Mouse (Mus musculus): ENCODE measurements around the gene Kcnip4. TPM values are rescaled to one million over a fixed set of nuclear protein-coding genes. Genes with fewer than 3 reads are reported as not detected.

The Kcnip4 gene
- polyA plus RNA-seq, 1 experiment from 2014 or later = 0.40 TPM

DNA sequence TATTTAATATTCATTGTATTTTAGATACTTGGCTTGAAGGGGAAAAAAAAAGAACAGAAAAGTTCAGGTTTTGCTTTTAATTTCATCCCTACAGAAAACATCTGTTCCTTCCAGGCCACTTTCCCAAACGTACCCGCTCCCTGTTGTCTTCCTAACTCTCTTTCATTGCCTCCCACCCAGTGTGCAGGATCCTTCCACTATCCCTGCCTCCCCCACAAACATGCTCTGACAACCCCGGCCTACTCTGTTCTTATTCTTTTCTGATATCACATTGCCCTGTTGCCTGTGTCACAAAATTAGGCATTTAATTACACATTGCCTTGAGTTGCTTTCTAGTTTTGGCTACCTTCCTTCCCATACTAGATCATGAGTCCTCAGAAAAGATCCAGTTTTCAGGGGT, 837.6 kb downstream of the Kcnip4 start:
- in situ Hi-C loops (cut with MboI; ENCODE audit: low pct_unique_long_range_greater_than_20kb) = no loop called here
- DNase-seq (ENCODE audit: low read depth, low spot score) (no peak), ATAC-seq (no peak)
- H3K27me3 ChIP-seq = peaks cover 2% of the 10 kb centered on the region
- CTCF ChIA-PET = no interaction called here
- POLR2A ChIA-PET = no interaction called here
- TF ChIP-seq CTCF (IDR thresholded peaks at IDR 0.05) = no peak

DNA sequence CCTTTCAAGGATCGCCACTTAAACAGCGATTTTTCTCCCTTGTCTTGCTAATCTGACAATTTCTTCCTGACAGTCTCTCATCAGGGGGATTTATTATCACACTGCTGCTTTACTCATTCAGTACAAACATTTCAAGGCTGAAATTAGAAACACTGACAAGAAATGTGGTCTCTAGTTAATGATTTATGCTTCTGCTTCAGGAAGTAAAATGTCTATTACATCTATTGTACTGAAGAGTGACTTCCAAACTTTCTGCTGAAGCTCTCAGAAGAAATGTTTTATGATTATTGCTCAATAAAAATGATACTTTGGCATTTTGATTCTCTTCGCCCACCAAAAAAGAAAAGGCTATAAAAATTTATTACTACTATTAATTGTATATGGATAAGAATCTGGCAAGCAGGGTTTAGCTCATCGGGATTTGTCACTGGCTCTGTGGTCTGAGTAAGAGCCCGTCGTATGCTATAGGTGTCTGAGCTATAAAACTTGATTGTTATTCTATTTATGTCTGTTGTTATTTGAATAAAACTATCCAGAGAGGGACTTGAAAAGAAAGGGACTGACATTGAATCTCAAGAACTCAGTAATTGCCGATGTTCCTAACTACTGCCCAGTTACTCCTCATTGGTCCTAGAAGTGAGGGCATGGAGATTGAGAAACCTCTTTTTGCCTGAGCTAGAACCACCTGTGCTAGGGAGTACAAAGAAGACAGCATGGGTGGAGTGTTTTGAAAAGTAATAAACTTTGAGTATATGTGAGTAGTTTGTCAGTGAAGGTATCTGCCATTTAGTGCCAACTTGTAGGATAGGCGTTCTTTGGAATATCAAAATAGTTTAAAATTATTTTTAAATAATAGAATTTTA, 844.7 kb downstream of the Kcnip4 start:
- H3K27me3 ChIP-seq = no peaks in the 10 kb centered on the region
- ATAC-seq = no peak
- TF ChIP-seq CTCF (IDR thresholded peaks at IDR 0.05) = no peak
- no peak for DNase-seq (ENCODE audit: low read depth, low spot score)
- CTCF ChIA-PET = no interaction called here
- POLR2A ChIA-PET = no interaction called here
- in situ Hi-C loops (cut with MboI; ENCODE audit: low pct_unique_long_range_greater_than_20kb) = no loop called here

DNA sequence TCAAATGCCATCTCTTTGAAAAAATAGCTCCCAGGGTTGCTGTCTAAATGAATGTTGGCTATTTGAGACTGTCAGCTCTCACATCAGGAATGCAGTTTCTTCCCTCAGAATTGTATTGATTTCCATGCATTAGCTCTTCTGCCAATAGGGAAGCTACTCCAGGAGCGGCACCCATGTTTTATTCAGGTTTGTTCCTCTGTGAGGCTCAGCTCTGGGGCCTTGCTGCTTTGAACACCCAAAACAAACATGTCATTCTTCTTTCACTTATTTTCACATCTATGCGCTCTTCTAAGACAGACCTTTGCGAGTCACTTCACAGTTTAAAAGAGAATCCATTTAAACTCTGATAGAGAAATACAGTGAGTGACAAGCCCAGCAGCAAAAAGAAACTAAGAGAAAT, 862.2 kb downstream of the Kcnip4 start:
- no peak for DNase-seq (ENCODE audit: low read depth, low spot score)
- ChIA-PET CTCF (no interaction called here), POLR2A (interaction anchor here (0.6 kb wide), 1 partner anchor 128 kb away, joined by 3 read pairs; no protein-coding TSS in a partner anchor)
- TF ChIP-seq CTCF (IDR thresholded peaks at IDR 0.05) = no peak
- in situ Hi-C loops (cut with MboI; ENCODE audit: low pct_unique_long_range_greater_than_20kb) = no loop called here
- no peaks in the 10 kb centered on the region for H3K27me3 ChIP-seq
- no peak for ATAC-seq

DNA sequence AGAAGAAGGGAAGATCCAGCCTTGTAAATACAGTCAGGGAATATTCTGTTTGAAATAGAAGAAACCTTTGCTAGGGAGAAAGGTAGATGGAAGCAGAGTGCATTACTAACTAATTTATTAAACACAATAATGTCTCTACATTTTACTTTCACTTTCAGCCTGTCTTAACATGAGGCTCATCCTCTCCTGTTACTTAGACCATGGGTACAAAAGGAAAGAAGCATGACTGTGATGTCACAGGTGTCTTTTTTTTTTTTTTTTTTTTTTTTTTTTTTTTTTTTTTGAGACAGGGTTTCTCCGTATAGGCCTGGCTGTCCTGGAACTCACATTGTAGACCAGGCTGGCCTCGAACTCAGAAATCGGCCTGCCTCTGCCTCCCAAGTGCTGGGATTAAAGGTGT, 864.7 kb downstream of the Kcnip4 start:
- no peak for ATAC-seq
- no peak for TF ChIP-seq CTCF (IDR thresholded peaks at IDR 0.05)
- ChIA-PET CTCF (no interaction called here), POLR2A (no interaction called here)
- no peak for DNase-seq (ENCODE audit: low read depth, low spot score)
- H3K27me3 ChIP-seq = no peaks in the 10 kb centered on the region
- in situ Hi-C loops (cut with MboI; ENCODE audit: low pct_unique_long_range_greater_than_20kb) = no loop called here

DNA sequence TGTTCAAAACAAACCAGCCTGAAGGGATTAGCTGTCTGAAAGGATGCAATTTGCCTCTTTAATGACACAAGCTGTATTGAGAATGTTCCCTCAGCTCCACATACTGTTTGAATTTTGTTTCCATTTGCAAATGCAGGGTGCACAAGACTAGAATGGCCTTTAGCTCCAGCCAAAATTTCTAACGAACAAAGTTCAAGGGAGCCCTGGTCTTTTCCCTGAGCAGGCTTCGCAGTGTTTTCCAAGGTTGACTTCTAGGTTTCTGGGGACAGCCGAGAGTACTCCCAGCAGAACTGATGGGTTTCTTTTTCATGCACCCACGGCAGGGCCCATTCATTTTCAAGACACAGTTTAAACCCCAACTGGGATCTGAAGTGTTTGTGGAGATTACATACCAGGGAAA, 874.2 kb downstream of the Kcnip4 start:
- in situ Hi-C loops (cut with MboI; ENCODE audit: low pct_unique_long_range_greater_than_20kb) = no loop called here
- H3K27me3 ChIP-seq = no peaks in the 10 kb centered on the region
- DNase-seq (ENCODE audit: low read depth, low spot score) (no peak), ATAC-seq (no peak)
- ChIA-PET CTCF (interaction anchor here (0.8 kb wide), 1 partner anchor 14 kb away, joined by 4 read pairs; no protein-coding TSS in a partner anchor), POLR2A (no interaction called here)
- TF ChIP-seq CTCF (IDR thresholded peaks at IDR 0.05) = no peak

DNA sequence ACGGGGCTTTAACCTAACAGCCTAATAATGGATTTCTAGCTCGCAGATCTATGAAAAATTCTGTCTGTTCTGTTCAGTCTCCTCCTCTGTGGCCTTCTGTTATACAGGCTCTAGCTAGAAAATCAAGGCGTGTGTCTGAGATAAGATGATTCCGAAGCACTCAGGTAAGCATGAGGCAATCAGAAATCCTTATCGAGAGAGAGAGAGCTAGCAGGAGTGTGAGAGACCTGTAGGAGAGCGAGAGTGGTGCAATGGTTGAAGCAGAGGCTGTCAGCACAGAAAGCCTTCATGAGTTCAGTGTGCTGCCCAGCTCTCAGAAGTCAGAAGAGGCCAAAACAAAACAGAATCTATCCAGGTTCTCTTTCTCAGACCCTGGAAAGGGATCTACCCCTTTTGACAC, 888.0 kb downstream of the Kcnip4 start:
- no peak for ATAC-seq
- ChIA-PET POLR2A (no interaction called here), CTCF (interaction anchor here (1.2 kb wide), 1 partner anchor 14 kb away, joined by 4 read pairs; no protein-coding TSS in a partner anchor)
- DNase-seq (ENCODE audit: low read depth, low spot score) = no peak
- in situ Hi-C loops (cut with MboI; ENCODE audit: low pct_unique_long_range_greater_than_20kb) = no loop called here
- H3K27me3 ChIP-seq = peaks cover 4% of the 10 kb centered on the region
- no peak for TF ChIP-seq CTCF (IDR thresholded peaks at IDR 0.05)

DNA sequence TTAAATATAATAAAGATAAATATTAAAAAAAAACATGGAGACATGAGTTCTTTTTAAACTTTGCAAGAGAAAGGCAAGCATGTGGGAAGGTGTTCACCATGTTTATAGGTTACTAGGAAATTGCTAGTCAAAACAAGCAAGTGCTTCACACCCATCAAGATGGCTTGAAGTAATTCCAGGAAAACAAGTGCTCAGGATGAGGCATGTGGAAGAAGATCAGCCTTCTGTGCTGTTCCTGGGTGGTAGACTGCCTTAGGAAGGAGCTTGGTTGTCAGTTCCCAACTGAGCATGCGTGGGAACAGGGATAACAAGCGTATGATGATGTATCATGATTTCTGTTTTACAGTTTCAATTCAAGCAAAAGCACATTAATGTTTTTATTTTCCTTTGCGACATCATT, 891.1 kb downstream of the Kcnip4 start:
- TF ChIP-seq CTCF (IDR thresholded peaks at IDR 0.05) = no peak
- in situ Hi-C loops (cut with MboI; ENCODE audit: low pct_unique_long_range_greater_than_20kb) = no loop called here
- POLR2A ChIA-PET = no interaction called here
- H3K27me3 ChIP-seq = peaks cover 6% of the 10 kb centered on the region
- DNase-seq (ENCODE audit: low read depth, low spot score) (no peak), ATAC-seq (no peak)
- CTCF ChIA-PET = interaction anchor here (1.3 kb wide), 1 partner anchor 16 kb away, joined by 3 read pairs; no protein-coding TSS in a partner anchor

DNA sequence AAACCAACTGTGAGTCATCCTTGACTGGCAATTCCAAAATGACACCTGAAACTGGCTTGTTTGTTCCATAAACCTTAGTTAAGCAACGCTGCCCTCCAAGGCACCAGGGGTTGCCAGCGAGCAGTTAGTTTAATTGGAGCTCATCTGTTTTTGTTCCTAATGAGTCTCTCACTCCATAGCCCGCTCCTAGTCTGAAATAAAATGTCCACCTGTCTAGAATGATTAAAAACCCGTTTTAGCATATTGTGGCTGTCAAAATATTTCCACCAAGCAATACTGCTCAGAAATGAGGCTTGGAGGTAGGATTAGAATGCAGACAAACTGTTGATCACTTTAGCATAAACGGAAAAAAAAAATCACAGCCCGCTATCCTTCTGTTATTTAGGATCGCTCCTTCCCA, 901.3 kb downstream of the Kcnip4 start:
- H3K27me3 ChIP-seq = peaks cover 37% of the 10 kb centered on the region
- DNase-seq (ENCODE audit: low read depth, low spot score) = no peak
- in situ Hi-C loops (cut with MboI; ENCODE audit: low pct_unique_long_range_greater_than_20kb) = no loop called here
- ATAC-seq = no peak
- CTCF ChIA-PET = no interaction called here
- POLR2A ChIA-PET = no interaction called here
- no peak for TF ChIP-seq CTCF (IDR thresholded peaks at IDR 0.05)

DNA sequence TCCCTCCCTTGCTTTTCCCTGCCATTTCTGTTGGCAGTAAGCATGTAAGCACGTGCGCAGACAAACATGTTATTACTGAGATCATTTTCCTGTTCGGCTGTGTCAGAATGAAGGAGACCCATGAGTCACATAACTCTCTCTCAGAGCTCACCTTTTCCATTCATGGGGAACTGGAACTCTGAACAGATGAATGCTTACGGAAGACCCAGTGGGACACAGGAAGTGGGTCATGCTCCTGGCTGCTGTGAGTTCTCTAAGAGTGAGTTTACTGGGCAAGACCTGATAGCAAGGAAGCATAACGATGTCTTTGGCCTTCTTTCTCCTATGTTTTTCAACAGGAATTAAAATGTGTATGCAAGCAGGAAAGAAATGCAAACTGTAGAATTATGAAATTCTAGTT, 917.8 kb downstream of the Kcnip4 start:
- POLR2A ChIA-PET = no interaction called here
- CTCF ChIA-PET = no interaction called here
- in situ Hi-C loops (cut with MboI; ENCODE audit: low pct_unique_long_range_greater_than_20kb) = no loop called here
- H3K27me3 ChIP-seq = no peaks in the 10 kb centered on the region
- ATAC-seq = no peak
- TF ChIP-seq CTCF (IDR thresholded peaks at IDR 0.05) = no peak
- DNase-seq (ENCODE audit: low read depth, low spot score) = no peak

DNA sequence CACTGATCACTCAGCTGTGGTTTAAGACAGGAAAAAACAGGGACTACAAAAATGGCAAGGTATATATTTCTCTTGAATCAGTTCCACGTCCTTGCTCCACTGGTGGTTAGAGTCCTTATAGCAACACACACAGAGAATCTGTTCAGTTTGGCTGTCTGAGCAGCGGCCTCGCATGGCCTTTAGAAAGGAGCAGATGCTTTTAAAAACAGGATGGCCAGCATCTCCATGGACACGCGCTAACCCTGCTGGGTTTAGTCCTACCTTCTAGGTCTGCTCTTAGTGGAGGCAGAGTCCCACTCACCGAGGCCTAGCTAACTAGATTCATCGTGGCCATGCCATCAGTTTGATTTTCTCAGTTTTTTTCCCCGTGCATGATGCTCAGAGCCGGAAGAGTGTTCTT, 918.4 kb downstream of the Kcnip4 start:
- in situ Hi-C loops (cut with MboI; ENCODE audit: low pct_unique_long_range_greater_than_20kb) = no loop called here
- H3K27me3 ChIP-seq = no peaks in the 10 kb centered on the region
- ChIA-PET CTCF (no interaction called here), POLR2A (no interaction called here)
- ATAC-seq (no peak), DNase-seq (ENCODE audit: low read depth, low spot score) (no peak)
- no peak for TF ChIP-seq CTCF (IDR thresholded peaks at IDR 0.05)

DNA sequence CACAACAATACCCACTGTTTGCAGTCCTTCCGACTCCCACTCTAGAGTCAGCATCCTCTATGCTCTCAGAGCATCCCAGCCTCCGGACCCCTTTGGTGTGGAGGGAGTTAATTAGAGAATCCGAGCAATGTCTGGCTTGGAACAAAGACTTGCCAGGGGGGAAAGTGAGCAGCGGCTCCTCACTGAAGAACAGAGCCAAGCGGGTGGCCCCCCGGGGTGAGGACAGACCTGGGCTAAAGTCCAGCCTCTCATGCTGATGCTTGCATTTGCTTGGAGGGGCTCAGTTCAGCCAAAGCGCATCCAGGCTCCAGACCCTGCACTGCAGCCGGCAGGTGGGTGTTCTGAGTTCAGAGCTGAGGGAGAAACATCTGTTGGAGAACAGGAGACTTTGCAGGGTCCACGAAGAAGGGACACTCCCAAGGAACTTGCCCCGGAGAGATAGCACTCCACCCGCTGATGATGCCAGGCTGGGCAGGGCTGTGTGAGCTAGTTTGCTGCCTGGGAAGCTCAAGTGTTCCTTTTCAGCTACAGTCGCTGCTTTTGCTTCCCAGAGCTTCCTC, 925.1 kb downstream of the Kcnip4 start:
- POLR2A ChIA-PET = no interaction called here
- H3K27me3 ChIP-seq = no peaks in the 10 kb centered on the region
- no peak for DNase-seq (ENCODE audit: low read depth, low spot score)
- in situ Hi-C loops (cut with MboI; ENCODE audit: low pct_unique_long_range_greater_than_20kb) = no loop called here
- ATAC-seq = no peak
- no peak for TF ChIP-seq CTCF (IDR thresholded peaks at IDR 0.05)
- CTCF ChIA-PET = no interaction called here
